Comparison of ENCODE assay signal across 24 mouse cellular contexts in the genomic region with DNA sequence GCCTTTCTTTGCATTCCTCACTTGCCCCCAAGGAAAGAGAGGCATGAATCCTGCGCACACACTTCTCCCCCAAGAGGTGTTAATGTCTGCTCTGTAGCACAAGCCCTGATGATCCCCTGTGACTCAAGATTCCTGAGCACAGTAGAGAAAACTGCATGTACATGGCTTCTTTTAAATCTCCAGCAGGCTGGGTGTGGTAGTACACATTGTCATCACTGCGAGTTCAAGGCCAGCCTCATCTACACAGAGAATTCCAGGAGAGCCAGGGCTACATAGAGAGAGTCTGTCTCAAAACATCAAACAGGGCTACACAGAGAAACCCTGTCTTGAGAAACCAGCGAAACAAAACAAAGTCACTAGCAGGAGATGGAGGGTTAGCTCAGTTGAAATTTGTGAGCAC.
DNase-seq lines count a peak whose midpoint lies in the region; ATAC-seq and TF ChIP-seq lines count a peak whose summit lies in the region.
"Had no signal": no experiment of that assay in that cellular context is flagged by ENCODE, and none has a peak within 500 bp of the region (broad histone marks: within the 10 kb centered on the region; RNA-seq: fewer than 3 reads in every experiment).

No protein-coding gene starts in this region.

- no peak overlapping the region for H3K4me2 ChIP-seq in midbrain, embryonic 11.5 days
- H3K4me2 ChIP-seq in midbrain, embryonic 16.5 days (ENCODE audit: low read length) = no peak overlapping the region
- no peak overlapping the region for H3K4me2 ChIP-seq in intestine, embryonic 15.5 days (replicated peaks)
- H3K4me2 ChIP-seq in intestine, postnatal 0 days (replicated peaks; ENCODE audit: low read depth) = no peak overlapping the region
- H3K4me2 ChIP-seq: embryonic facial prominence, embryonic 13.5 days; embryonic facial prominence, embryonic 15.5 days; forebrain, embryonic 12.5 days had no signal

- no peak overlapping the region for H3K4me3 ChIP-seq in midbrain, embryonic 11.5 days (ENCODE audit: low read depth, low read length)
- H3K4me3 ChIP-seq in midbrain, embryonic 16.5 days (ENCODE audit: low read depth, low read length) = no peak overlapping the region
- H3K4me3 ChIP-seq in intestine, embryonic 15.5 days (replicated peaks) = no peak overlapping the region
- no peak overlapping the region for H3K4me3 ChIP-seq in intestine, postnatal 0 days (ENCODE audit: low read depth, low read length)
- H3K4me3 ChIP-seq: embryonic facial prominence, embryonic 13.5 days; embryonic facial prominence, embryonic 15.5 days; erythroblast, embryonic 14.5 days; forebrain, embryonic 10.5 days; forebrain, embryonic 12.5 days had no signal

- H3K9ac ChIP-seq in midbrain, embryonic 11.5 days (ENCODE audit: low read length) = no peak overlapping the region
- H3K9ac ChIP-seq in midbrain, embryonic 16.5 days (ENCODE audit: low read depth, low read length) = no peak overlapping the region
- no peak overlapping the region for H3K9ac ChIP-seq in intestine, embryonic 15.5 days
- no peak overlapping the region for H3K9ac ChIP-seq in intestine, postnatal 0 days (ENCODE audit: low read depth, low read length)
- H3K9ac ChIP-seq: embryonic facial prominence, embryonic 13.5 days; embryonic facial prominence, embryonic 15.5 days; forebrain, embryonic 12.5 days; forebrain, postnatal 0 days had no signal

- H3K36me3 ChIP-seq in midbrain, embryonic 11.5 days (ENCODE audit: control insufficient read depth, insufficient read depth, low read length) = no peaks in the 10 kb centered on the region
- H3K36me3 ChIP-seq in midbrain, embryonic 16.5 days (ENCODE audit: control insufficient read depth, insufficient read depth, low read length) = no peaks in the 10 kb centered on the region
- H3K36me3 ChIP-seq in intestine, embryonic 15.5 days = no peaks in the 10 kb centered on the region; the same call in 1 of the 2 replicates
- H3K36me3 ChIP-seq in intestine, postnatal 0 days (ENCODE audit: control insufficient read depth, insufficient read depth) = peaks cover 12% of the 10 kb centered on the region
- H3K36me3 ChIP-seq: embryonic facial prominence, embryonic 15.5 days had no signal

- DNase-seq in midbrain, embryonic 11.5 days (ENCODE audit: low spot score, missing footprints) = peak; percentile 79
- DNase-seq in ES-CJ7 (ENCODE audit: low read depth, low spot score) (peak; percentile 28), ZHBTc4 (ENCODE audit: low read depth, low spot score) (peak; percentile 57)
- no peak for DNase-seq in layer of hippocampus, postnatal 10 days (ENCODE audit: low spot score in 2 of 2)
- DNase-seq: adrenal gland, adult 2 months; adrenal gland, postnatal 10 days; adrenal gland, postnatal 25 days; cerebellum, adult 11 months; cerebellum, adult 18-20 months; cerebellum, adult 8-10 months; cerebellum, adult 9-11 months; cerebellum, postnatal 14 days; cerebellum, postnatal 36 days; embryo, embryonic 11 days; forebrain, postnatal 0 days had no signal

- ATAC-seq in midbrain, embryonic 11.5 days (ENCODE audit: low FRiP score) = no peak
- no peak for ATAC-seq in midbrain, embryonic 16.5 days
- no peak for ATAC-seq in intestine, embryonic 15.5 days
- no peak for ATAC-seq in intestine, postnatal 0 days
- ATAC-seq: forebrain, embryonic 14.5 days; forebrain, postnatal 0 days had no signal

- H3K9me3 ChIP-seq in midbrain, embryonic 11.5 days (ENCODE audit: control insufficient read depth, low read length) = no peaks in the 10 kb centered on the region
- H3K9me3 ChIP-seq in midbrain, embryonic 16.5 days (replicated peaks; ENCODE audit: control insufficient read depth, low read length, poor library complexity, severe bottlenecking) = no peaks in the 10 kb centered on the region
- no peaks in the 10 kb centered on the region for H3K9me3 ChIP-seq in intestine, embryonic 15.5 days
- no peaks in the 10 kb centered on the region for H3K9me3 ChIP-seq in intestine, postnatal 0 days (ENCODE audit: control insufficient read depth)
- H3K9me3 ChIP-seq: embryonic facial prominence, embryonic 13.5 days; embryonic facial prominence, embryonic 15.5 days; forebrain, embryonic 10.5 days; forebrain, embryonic 12.5 days had no signal

- peaks cover 5% of the 10 kb centered on the region; the same call in 1 of the 2 replicates for H3K4me1 ChIP-seq in midbrain, embryonic 11.5 days (ENCODE audit: control insufficient read depth, insufficient read depth, low read length)
- no peaks in the 10 kb centered on the region for H3K4me1 ChIP-seq in midbrain, embryonic 16.5 days (ENCODE audit: control insufficient read depth, insufficient read depth, low read length)
- H3K4me1 ChIP-seq in intestine, embryonic 15.5 days (replicated peaks) = no peaks in the 10 kb centered on the region
- no peaks in the 10 kb centered on the region for H3K4me1 ChIP-seq in intestine, postnatal 0 days (replicated peaks; ENCODE audit: control insufficient read depth, insufficient read depth, low read length)

- H3K27me3 ChIP-seq in midbrain, embryonic 11.5 days (ENCODE audit: control insufficient read depth, insufficient read depth, low read length) = no peaks in the 10 kb centered on the region
- no peaks in the 10 kb centered on the region for H3K27me3 ChIP-seq in midbrain, embryonic 16.5 days (ENCODE audit: control insufficient read depth, insufficient read depth, low read depth, low read length)
- H3K27me3 ChIP-seq in intestine, embryonic 15.5 days (replicated peaks) = no peaks in the 10 kb centered on the region
- H3K27me3 ChIP-seq in intestine, postnatal 0 days (replicated peaks; ENCODE audit: control insufficient read depth, insufficient read depth, low read length) = no peaks in the 10 kb centered on the region
- H3K27me3 ChIP-seq: embryonic facial prominence, embryonic 13.5 days; embryonic facial prominence, embryonic 15.5 days; forebrain, embryonic 12.5 days had no signal

- WGBS in midbrain, embryonic 11.5 days = 87% methylated on average over 3 of the region's 3 CpGs
- 85% methylated on average over 3 of the region's 3 CpGs for WGBS in midbrain, embryonic 16.5 days
- 90% methylated on average over 3 of the region's 3 CpGs for WGBS in intestine, embryonic 15.5 days
- WGBS in intestine, postnatal 0 days = 89% methylated on average over 3 of the region's 3 CpGs

- H3K27ac ChIP-seq in midbrain, embryonic 11.5 days (ENCODE audit: low read depth, low read length) = no peak overlapping the region
- H3K27ac ChIP-seq in midbrain, embryonic 16.5 days (ENCODE audit: low read length) = no peak overlapping the region
- no peak overlapping the region for H3K27ac ChIP-seq in intestine, embryonic 15.5 days
- no peak overlapping the region for H3K27ac ChIP-seq in intestine, postnatal 0 days (ENCODE audit: low read depth, low read length)
- H3K27ac ChIP-seq: embryonic facial prominence, embryonic 13.5 days; embryonic facial prominence, embryonic 15.5 days; forebrain, embryonic 10.5 days; forebrain, embryonic 12.5 days had no signal

- TF ChIP-seq CTCF in intestine, postnatal 0 days (IDR thresholded peaks at IDR 0.05; ENCODE audit: low read depth) = no peak

Comparison
In these comparisons a context has a peak if more than half of its experiments do, and no peak if none do; other contexts are left out.
1. DNase-seq: peak in midbrain, embryonic 11.5 days (single experiment), ES-CJ7 (single experiment) and ZHBTc4 (single experiment); none in layer of hippocampus, postnatal 10 days (0 of 2).